Mouse (Mus musculus) brain, embryonic 14.5 days (tissue): Measurements from ENCODE around the gene Efna4. TPM values are rescaled to one million over a fixed set of nuclear protein-coding genes. Genes with fewer than 3 reads are reported as not detected.

Source experiments
- DNase-seq: peaks from one replicate; pipeline ENCODE4 v3.0.0-alpha.2; 2011; ENCODE audit warnings: low read depth
- CTCF ChIP-seq: fragments of 200-500 bp; IDR thresholded peaks from 2 replicates; pipeline ENCODE4 v1.5.1; 2012; ENCODE audit warnings: inconsistent platforms, mild to moderate bottlenecking, moderate library complexity, borderline replicate concordance; ENCODE audit not compliant: insufficient read depth, insufficient read length; ENCODE audit errors: extremely low read depth
- POLR2A ChIP-seq: fragments of 200-500 bp; IDR thresholded peaks from 2 replicates; pipeline ENCODE4 v1.6.1; 2012; ENCODE audit warnings: mild to moderate bottlenecking, inconsistent platforms, borderline replicate concordance; ENCODE audit not compliant: poor library complexity, insufficient read depth, insufficient read length, severe bottlenecking; ENCODE audit errors: extremely low read depth
- polyA plus RNA-seq: library from polyadenylated mRNA; depleted of rRNA; stranded (reverse); fragments of >200 nt; gene quantifications from 2 replicates; pipeline ENCODE4 v1.2.3, GENCODE M21; 2012

Gene Efna4
- polyA plus RNA-seq, 1 experiment: 12.6 TPM

DNA sequence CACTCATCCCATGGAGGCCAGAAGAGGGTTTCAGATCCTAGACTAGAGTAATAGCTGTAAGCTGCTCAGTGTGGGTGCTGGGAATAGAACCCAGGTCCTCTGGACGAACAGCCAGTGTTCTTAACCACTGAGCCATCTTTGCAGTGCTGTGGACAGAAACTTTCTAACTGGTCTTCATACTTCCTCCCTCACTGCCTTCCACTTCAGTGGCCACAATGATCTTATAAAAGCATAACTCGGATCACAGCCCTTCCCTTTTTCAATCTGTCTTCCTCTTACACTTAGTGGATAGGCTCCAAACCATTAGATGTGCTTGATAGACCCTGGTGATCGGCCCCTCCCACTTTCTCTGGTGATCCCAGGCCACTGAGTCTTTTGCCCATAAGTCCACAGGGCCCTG lies 22.4 kb upstream of the Efna4 start:
- no peak for TF ChIP-seq CTCF
- no peak for TF ChIP-seq POLR2A
- no peak for DNase-seq

DNA sequence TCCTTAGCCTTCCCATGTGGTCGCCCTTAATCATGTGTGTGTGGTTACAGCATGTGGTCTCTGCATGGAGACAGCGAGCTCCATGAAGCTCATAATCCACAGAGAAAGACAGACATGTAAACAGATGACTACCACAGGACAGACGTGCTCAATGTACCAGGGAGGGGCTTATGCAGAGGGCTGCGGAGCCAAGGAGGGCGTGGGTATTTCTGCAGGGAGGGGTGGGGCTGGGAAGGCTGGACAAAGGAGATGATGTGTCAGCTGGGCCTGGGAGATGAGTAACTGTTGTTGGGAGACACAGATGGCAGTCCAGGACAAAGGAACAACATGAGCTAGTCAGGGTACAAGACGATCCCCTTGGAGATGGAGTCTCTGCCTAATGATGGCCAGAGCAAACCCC lies 21.8 kb upstream of the Efna4 start:
- peak; percentile 7 for DNase-seq
- TF ChIP-seq CTCF (no peak), POLR2A (no peak)

DNA sequence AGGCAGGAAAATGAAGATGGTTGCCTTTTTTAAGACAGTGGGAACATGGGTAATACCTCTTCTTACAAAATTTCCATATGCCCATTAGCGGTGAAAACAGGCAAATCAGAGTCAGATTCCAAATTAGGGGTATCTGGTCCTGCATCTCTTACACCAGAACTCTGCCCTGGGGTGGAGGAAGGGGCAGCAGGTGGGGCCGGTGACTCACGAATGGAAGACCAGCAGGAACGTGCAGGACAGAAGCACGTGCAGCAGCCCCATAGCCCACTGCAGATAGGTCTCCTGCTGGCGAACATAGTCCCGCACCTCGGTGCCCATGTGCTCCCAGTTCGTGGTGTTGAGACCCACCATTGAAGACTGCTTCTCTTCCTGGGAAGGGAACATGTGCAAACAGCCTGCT lies 18.2 kb upstream of the Efna4 start:
- TF ChIP-seq POLR2A (no peak), CTCF (no peak)

DNA sequence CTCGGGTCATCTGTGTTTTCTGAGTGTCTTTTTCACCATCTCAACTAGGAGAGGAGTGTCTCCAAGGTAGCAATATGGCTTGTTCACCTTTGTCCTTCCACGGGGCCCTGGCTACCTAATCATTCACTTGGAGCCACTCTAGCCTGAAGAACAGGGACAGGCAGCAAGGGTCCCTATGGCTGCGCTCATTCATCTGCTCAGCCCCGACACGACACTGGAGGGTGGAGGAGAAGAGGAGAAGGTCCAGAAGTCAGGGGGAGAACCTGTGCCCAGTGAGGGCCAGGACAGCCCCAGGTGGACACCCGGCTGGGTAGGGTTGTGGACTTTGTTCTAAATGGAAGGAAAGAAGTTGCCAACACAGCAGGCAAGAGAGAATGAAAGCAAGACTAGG lies 17.7 kb upstream of the Efna4 start:
- TF ChIP-seq POLR2A (no peak), CTCF (no peak)
- DNase-seq: no peak

More for the DNA sequence above, 18.2 kb upstream of the Efna4 start:
- DNase-seq: no peak

DNA sequence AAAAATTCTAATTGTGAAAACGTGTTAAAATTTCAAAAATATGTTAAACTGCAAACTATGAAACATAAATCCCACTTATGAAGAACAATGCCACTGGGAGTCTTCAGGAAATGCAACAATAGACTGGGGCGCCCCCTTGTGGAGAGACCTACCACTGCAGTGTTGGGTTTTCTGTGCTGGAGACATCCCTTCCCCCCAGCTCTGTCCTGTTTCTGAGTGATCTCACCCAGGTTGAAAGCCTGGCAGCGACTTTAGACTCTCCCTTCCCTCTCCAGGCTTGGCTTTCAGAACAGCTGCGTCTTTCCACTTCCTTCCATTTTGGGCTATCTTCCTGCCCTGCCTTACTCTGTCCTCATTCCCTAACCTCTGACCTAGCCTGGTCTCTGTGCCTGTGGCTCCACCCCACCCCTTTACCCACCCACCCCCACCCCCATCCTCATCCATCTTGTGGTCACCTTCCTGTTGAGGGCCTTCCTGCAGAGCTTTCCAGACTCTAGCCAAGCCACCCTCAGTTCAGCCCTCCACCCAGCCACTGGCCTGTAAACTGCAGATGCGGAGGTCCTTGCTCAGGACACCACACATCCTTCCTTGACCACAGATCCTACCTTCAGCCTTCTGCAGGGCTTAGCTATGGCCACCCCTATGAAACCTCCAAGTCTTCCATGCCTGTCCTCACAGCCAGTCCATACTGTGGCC lies 17.1 kb upstream of the Efna4 start:
- DNase-seq: peak; percentile 79
- TF ChIP-seq CTCF: peak; percentile 87
- no peak for TF ChIP-seq POLR2A

DNA sequence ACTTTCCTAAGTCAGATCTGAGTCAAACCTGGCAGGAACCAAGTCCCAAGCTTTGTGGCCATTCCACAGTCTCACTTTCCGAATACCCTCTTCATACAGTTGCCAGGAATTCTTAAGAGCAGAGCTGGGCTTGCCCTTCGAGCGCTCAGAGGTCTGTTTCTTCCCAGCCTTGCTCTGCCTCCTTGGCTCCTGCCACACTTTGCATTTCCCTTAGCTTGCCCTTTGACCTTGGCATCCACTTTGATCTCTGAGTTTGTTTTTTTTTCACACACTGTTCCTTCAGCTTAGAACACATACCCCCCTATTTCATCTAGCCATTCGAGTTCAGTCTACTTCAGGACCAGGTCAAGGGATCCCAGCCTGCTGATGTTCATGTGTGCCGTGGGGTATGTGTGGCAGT lies 13.4 kb upstream of the Efna4 start:
- TF ChIP-seq POLR2A (no peak), CTCF (no peak)

DNA sequence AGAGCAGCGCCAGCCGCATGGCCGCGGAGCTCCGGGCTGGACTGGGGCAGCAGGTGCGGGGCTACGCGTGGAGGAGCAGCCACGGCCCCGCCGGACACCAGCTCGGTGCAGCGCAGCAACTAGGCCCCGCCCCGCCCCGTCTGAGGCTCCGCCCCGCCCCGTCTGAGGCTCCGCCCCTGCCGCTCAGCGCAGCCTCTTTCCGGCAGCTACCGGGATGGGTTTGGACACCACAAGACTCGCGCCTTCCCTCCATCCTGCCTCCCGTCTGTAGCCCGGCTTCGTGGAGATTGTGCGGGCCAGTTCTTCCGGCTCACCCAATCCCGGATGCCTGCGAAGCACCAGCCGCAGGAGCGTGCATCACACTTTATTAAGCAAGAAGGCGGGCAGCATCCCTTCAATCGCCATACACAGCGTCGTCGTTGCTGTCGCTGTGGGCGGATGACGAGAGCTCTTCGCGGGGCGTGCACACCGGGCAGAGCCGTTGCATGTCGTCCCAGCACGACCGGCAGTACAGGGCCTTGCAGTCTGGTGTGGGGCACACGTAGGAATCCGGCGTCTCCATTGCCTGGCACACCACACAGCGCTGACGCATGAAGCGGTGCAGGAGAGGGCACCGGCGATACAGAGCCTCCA lies 12.2 kb upstream of the Efna4 start, which contains the start of gene Adam15:
Gene Adam15, minus strand, starts transcription at position 128 of the 633 bp plus-strand sequence.
- peak; percentile 92 for DNase-seq
- peak; percentile 26 for TF ChIP-seq POLR2A
- no peak for TF ChIP-seq CTCF

More for the DNA sequence above, 13.4 kb upstream of the Efna4 start:
- no peak for DNase-seq

DNA sequence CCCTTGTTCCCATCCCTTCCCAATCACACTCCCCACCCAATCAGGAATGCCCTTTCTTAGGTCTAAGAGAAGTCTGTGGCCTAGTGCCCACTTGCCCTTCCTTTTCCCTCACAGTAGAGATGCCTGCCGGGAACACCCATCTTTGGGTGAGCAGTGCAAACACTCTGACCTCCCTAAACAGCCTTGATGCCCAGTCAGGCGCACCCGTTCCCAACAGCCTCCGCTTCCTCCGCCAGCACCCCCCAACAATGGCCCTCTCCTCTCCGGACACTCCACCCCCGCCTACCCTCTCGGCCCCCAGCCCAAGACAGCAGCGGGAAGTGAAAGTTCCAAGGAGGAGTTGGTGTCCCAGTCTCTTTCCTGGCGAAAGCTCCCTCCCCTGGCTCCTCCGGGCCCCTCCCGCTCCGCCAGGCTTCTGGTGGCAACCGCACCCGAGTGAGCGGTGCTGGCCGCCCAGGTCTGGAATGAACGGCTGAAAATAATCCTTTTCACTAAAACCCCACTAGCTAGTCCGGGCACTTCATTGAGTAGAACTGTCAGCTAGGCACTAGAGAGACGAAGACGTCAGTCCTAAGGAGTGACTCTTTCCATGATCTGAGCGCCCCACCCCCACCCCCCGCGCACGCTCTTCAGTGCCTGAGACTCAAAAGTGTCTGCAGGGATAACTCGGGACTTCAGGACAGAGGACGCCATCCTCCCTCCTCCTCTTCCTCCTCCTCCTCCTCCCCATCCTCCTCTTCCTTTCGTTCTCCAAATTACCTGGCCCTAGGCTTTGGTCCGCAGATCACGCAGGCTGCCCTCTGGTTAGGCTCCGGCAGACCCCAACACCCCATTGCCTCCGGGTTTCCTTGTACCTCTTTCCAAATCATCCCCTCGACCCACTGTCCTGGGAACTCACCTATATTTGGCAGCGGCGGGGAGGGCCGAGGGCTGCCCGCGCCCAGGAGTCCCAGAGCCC lies 11.4 kb upstream of the Efna4 start:
- TF ChIP-seq POLR2A (no peak), CTCF (no peak)
- DNase-seq: peak; percentile 55

DNA sequence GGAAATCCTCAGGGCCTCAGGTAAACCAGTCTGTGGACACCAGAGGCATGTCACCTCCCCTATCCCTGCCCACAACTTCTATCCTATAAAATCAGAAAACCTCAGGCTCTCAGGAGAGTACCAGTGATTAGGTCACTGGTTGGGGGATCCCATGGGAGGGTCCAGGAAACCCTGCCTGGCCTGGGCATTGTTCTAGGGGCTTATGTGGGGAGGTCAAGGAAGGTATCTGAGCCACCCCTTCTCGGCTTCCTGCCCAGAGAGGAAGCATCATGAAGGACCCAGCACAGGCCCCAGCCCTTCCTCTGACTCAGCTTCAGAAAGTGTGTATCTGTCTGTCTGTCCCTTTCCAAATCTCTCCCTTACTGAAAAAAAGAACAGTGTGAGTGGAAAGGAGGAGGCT lies 10.1 kb upstream of the Efna4 start:
- DNase-seq: no peak
- no peak for TF ChIP-seq POLR2A
- TF ChIP-seq CTCF: no peak

DNA sequence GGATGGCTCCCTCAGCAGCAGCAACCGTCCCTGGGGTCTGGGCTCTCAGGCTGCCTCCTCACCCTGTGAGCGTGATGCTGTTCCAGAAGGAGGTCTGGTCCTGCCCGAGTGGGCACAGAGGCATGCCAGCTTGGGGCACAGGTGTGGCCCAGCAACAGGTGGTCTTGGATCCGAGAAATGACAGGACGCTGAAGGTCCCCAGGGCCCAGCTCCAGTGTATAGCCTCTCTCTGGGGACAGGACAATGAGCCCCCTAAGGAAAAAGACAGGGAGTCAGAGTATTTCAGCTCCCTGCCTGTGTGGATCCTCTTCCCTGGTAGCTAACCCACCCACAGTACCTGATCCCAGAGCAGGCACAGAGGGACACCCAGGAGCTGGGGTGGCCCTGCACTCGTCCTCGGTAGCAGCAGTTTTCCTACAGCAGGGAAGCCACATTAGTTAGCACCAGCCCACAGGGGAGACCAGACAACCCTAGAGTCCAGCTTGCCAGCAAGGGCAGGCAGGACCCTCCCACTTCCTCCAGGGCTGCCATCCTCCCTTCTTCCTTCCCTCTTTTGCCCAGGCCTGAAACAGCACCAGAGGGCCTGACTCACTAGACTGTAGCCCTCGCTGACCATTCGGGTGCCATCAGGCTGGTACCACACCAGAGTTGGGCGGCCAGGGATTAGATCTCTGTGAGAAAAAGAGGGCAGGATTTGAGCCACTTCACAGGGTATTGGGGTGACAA lies 9.2 kb upstream of the Efna4 start:
- no peak for DNase-seq
- TF ChIP-seq CTCF: no peak
- TF ChIP-seq POLR2A: no peak
